Mouse (Mus musculus): ENCODE data around the gene Trpm3.

DNA sequence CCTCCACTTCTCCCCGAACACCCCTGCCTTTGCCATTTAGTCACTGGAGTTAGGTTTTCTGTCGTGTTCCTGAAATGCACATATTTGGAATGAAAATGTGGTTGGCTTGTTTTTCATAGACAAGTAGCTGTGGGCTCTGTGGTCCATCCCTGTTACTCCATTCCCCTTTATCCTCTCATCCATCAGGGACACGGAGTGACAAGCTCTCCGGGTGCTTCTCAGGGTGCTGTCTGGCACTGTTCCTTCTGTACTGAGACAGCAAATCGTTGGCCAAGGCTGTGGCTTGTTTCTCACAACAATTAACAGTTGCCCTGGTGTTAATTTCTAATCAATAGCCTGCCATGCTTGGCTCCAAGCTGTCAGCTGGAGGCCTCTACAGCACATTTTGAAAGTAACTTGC lies 838.7 kb downstream of the Trpm3 start:
- TF ChIP-seq POLR2A (IDR thresholded peaks at IDR 0.05; ENCODE audit: borderline replicate concordance, extremely low read depth, low read depth, low read length): no peak
- TF ChIP-seq CTCF (IDR thresholded peaks at IDR 0.05; ENCODE audit: insufficient read depth, low read length): no peak

All from lung, adult 2 months (tissue).